ENCODE assay signal across 22 mouse cellular contexts in the genomic region with DNA sequence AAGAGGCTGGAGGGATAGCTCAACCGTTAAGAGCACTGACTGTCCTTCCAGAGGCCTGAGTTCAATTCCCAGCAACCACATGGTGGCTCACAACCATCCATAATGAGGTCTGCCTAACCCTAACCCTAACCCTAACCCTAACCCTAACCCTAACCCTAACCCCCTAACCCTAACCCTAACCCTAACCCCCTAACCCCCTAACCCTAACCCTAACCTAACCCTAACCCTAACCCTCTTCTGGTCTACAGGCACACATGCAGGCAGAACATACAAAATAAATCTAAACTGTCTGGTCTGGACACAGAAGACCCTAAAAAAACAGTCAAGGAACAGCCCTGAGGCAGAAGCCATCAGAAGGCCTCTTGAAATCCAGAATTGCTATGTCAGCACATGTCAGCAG. TPM values are rescaled to one million over a fixed set of nuclear protein-coding genes. Genes with fewer than 3 reads are reported as not detected.
DNase-seq lines count a peak whose midpoint lies in the region; ATAC-seq lines count a peak whose summit lies in the region.
"Had no signal": no experiment of that assay in that cellular context is flagged by ENCODE, and none has a peak within 500 bp of the region (broad histone marks: within the 10 kb centered on the region; RNA-seq: fewer than 3 reads in every experiment).

No protein-coding gene starts in this region.

- H3K4me2 ChIP-seq in liver, embryonic 12.5 days, result no peak overlapping the region
- no peak overlapping the region for H3K4me2 ChIP-seq in liver, embryonic 11.5 days
- H3K4me2 ChIP-seq: embryonic facial prominence, embryonic 15.5 days; heart, embryonic 12.5 days; hindbrain, embryonic 14.5 days; intestine, embryonic 15.5 days had no signal

- no peak for DNase-seq in liver, embryonic 11.5 days (ENCODE audit: low spot score)
- DNase-seq in R1 (ENCODE audit: low read depth, low spot score), result peak; percentile 33
- peak; percentile 24 for DNase-seq in forelimb bud, embryonic 11.5 days (ENCODE audit: low read depth, low spot score)
- no peak for DNase-seq in lung, postnatal 4 days
- DNase-seq in retina, postnatal 1 day, result no peak
- no peak for DNase-seq in adrenal gland, adult 2 months
- DNase-seq: adrenal gland, adult 8-10 months; adrenal gland, postnatal 36 days; cerebellum, adult 11 months; cerebellum, adult 8-10 months; cerebellum, postnatal 14 days; embryo, embryonic 11 days; gastrocnemius, postnatal 25 days had no signal

- H3K27ac ChIP-seq in liver, embryonic 12.5 days, result no peak overlapping the region
- no peak overlapping the region for H3K27ac ChIP-seq in liver, embryonic 11.5 days (ENCODE audit: low read depth, low read length)
- H3K27ac ChIP-seq: embryonic facial prominence, embryonic 15.5 days; forebrain, embryonic 10.5 days; hindbrain, embryonic 10.5 days; hindbrain, embryonic 14.5 days; intestine, embryonic 15.5 days had no signal

- 89% methylated on average over 1 of the region's 1 CpGs for WGBS in liver, embryonic 12.5 days (ENCODE audit: insufficient replicate concordance)
- 69% methylated on average over 1 of the region's 1 CpGs for WGBS in liver, embryonic 11.5 days

- H3K9ac ChIP-seq in liver, embryonic 12.5 days, result no peak overlapping the region
- H3K9ac ChIP-seq in liver, embryonic 11.5 days (ENCODE audit: low read depth, low read length), result no peak overlapping the region
- H3K9ac ChIP-seq: embryonic facial prominence, embryonic 15.5 days; heart, embryonic 12.5 days; hindbrain, embryonic 14.5 days; intestine, embryonic 15.5 days had no signal

- H3K36me3 ChIP-seq in liver, embryonic 12.5 days, result peaks cover 100% of the 10 kb centered on the region
- H3K36me3 ChIP-seq in liver, embryonic 11.5 days (ENCODE audit: control insufficient read depth, insufficient read depth, low read length), result peaks cover 46% of the 10 kb centered on the region

- H3K4me1 ChIP-seq in liver, embryonic 12.5 days, result peaks cover 3% of the 10 kb centered on the region; the same call in 1 of the 2 replicates
- H3K4me1 ChIP-seq in liver, embryonic 11.5 days (replicated peaks; ENCODE audit: control insufficient read depth, insufficient read depth, low read length), result no peaks in the 10 kb centered on the region; the same call in 1 of the 2 replicates
- H3K4me1 ChIP-seq: embryonic facial prominence, embryonic 15.5 days; forebrain, embryonic 10.5 days; heart, embryonic 12.5 days; hindbrain, embryonic 10.5 days; intestine, embryonic 15.5 days had no signal

- ATAC-seq in liver, embryonic 12.5 days, result 0 out of 2 replicates have a peak, but pooled peaks have one; percentile 6
- ATAC-seq in liver, embryonic 11.5 days (replicated peaks; ENCODE audit: low FRiP score), result no peak
- ATAC-seq: forebrain, embryonic 14.5 days; intestine, embryonic 15.5 days had no signal

- H3K27me3 ChIP-seq in liver, embryonic 12.5 days (replicated peaks), result no peaks in the 10 kb centered on the region
- no peaks in the 10 kb centered on the region for H3K27me3 ChIP-seq in liver, embryonic 11.5 days (replicated peaks; ENCODE audit: control insufficient read depth, insufficient read depth, low read length)
- H3K27me3 ChIP-seq: embryonic facial prominence, embryonic 15.5 days; heart, embryonic 12.5 days; intestine, embryonic 15.5 days had no signal

- H3K4me3 ChIP-seq in liver, embryonic 12.5 days, result no peak overlapping the region
- no peak overlapping the region for H3K4me3 ChIP-seq in liver, embryonic 11.5 days (ENCODE audit: low read depth, low read length)
- H3K4me3 ChIP-seq: embryonic facial prominence, embryonic 15.5 days; erythroblast, embryonic 14.5 days; forebrain, embryonic 10.5 days; heart, embryonic 12.5 days; hindbrain, embryonic 10.5 days; intestine, embryonic 15.5 days had no signal

- no peaks in the 10 kb centered on the region for H3K9me3 ChIP-seq in liver, embryonic 12.5 days (replicated peaks)
- H3K9me3 ChIP-seq in liver, embryonic 11.5 days (ENCODE audit: control insufficient read depth, low read length), result no peaks in the 10 kb centered on the region
- H3K9me3 ChIP-seq: embryonic facial prominence, embryonic 15.5 days; forebrain, embryonic 10.5 days; heart, embryonic 12.5 days; hindbrain, embryonic 10.5 days; intestine, embryonic 15.5 days had no signal

RNA-seq across cellular contexts. Expression of gene Nup133, which starts 12.3 kb away (rescaled TPM):
- 35.8 and 36.9 TPM in 2 replicates for polyA plus RNA-seq in liver, embryonic 12.5 days (2016; fragmentation: Nextera tagmentation; extraction: Ambion mirVana)
- 47.4 and 49.3 TPM in 2 replicates for polyA plus RNA-seq in liver, embryonic 11.5 days (2014; fragmentation: Nextera tagmentation; extraction: Ambion mirVana)
- 10 to 100 TPM; 15.5 to 21.0 TPM for total RNA-seq in adrenal gland, adult 2 months (2021)
- 6.2 and 9.5 TPM in 2 replicates for polyA plus RNA-seq in adrenal gland, adult 2 months (2012; rRNA removed)

RNA-seq across cellular contexts. Expression of gene Abcb10, which starts 21.6 kb away (rescaled TPM):
- 191 and 196 TPM in 2 replicates for polyA plus RNA-seq in liver, embryonic 12.5 days (2016; fragmentation: Nextera tagmentation; extraction: Ambion mirVana)
- polyA plus RNA-seq in liver, embryonic 11.5 days (2014; fragmentation: Nextera tagmentation; extraction: Ambion mirVana), result 115 and 134 TPM in 2 replicates
- 10 to 100 TPM in 1 of 2 experiments, 1 to 10 TPM in 1; 9.3 to 15.7 TPM for total RNA-seq in adrenal gland, adult 2 months (2021)
- 14.7 and 16.7 TPM in 2 replicates for polyA plus RNA-seq in adrenal gland, adult 2 months (2012; rRNA removed)

RNA-seq across cellular contexts. Expression of gene Taf5l, which starts 59.8 kb away (rescaled TPM):
- 47.2 and 48.0 TPM in 2 replicates for polyA plus RNA-seq in liver, embryonic 12.5 days (2016; fragmentation: Nextera tagmentation; extraction: Ambion mirVana)
- polyA plus RNA-seq in liver, embryonic 11.5 days (2014; fragmentation: Nextera tagmentation; extraction: Ambion mirVana), result 62.5 and 67.4 TPM in 2 replicates
- 10 to 100 TPM; 21.3 to 24.1 TPM for total RNA-seq in adrenal gland, adult 2 months (2021)
- 18.7 and 22.7 TPM in 2 replicates for polyA plus RNA-seq in adrenal gland, adult 2 months (2012; rRNA removed)

RNA-seq across cellular contexts. Expression of gene Urb2, which starts 59.9 kb away (rescaled TPM):
- polyA plus RNA-seq in liver, embryonic 12.5 days (2016; fragmentation: Nextera tagmentation; extraction: Ambion mirVana), result 5.9 and 7.2 TPM in 2 replicates
- polyA plus RNA-seq in liver, embryonic 11.5 days (2014; fragmentation: Nextera tagmentation; extraction: Ambion mirVana), result 11.0 and 13.7 TPM in 2 replicates
- total RNA-seq in adrenal gland, adult 2 months (2021), result 10 to 100 TPM; 10.6 to 12.7 TPM
- polyA plus RNA-seq in adrenal gland, adult 2 months (2012; rRNA removed), result 2.2 and 3.4 TPM in 2 replicates

Comparison
In these comparisons a context has a peak if more than half of its experiments do, and no peak if none do; other contexts are left out.
1. DNase-seq: peak in R1 (single experiment) and forelimb bud, embryonic 11.5 days (single experiment); none in liver, embryonic 11.5 days (single experiment), lung, postnatal 4 days (0 of 2), retina, postnatal 1 day (single experiment) and adrenal gland, adult 2 months (single experiment).